Mouse (Mus musculus): ENCODE results near the gene 4930469K13Rik. TPM values are rescaled to one million over a fixed set of nuclear protein-coding genes. Genes with fewer than 3 reads are reported as not detected.

The 4930469K13Rik gene
- total and polyA plus RNA-seq, 3 experiments: 0.23 to 0.29 TPM; not detected in 1

DNA sequence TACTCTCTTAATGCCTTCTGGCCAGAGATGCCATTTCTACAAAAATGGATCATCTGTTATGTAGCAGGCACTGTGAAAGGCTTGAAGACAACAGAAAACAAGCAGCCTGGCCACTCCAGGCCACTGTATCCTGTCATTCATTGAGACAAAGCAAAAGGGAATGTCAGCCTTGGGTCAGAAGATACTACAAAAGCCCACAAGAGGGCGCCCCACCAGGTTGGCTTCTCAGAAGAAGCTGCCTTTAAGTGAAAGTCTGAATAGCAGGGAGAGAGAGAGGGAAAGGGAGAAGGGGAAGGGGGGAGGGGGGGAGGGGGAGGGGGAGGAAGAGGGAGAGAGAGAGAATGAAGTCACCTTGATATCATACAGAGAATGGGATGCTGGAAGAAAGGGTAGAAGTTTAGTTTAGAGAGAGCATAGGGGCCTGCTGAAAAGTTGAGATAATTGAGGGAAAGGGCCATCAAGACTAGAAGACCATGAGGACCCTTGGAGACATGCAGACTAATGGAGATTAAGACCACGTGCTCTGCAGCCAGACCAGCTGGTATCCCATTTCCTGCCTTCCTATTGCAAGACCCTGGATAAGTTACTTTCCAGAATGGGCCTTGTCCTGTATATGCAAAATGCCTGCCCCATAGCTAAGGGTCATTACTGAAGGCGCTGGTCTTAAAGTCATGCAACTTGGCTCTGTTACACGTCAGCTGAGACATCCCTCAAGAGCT is 154.1 kb downstream of the 4930469K13Rik start (continued):
- TF ChIP-seq NRF1 (IDR thresholded peaks at IDR 0.05; ENCODE audit: insufficient read depth, low read depth, low read length, poor library complexity, severe bottlenecking) (no peak), KAT2A (conservative IDR thresholded peaks at IDR 0.05; ENCODE audit: low read depth, low read length) (no peak), GATA1 (IDR thresholded peaks at IDR 0.05; ENCODE audit: low read depth, low read length) (no peak), HCFC1 (IDR thresholded peaks at IDR 0.05; ENCODE audit: low read depth, low read length) (no peak), NELFE (IDR thresholded peaks at IDR 0.05; ENCODE audit: low read depth, low read length) (peak; percentile 30; the same call in 1 of the 2 replicates), JUND (IDR thresholded peaks at IDR 0.05; ENCODE audit: low read depth, low read length) (no peak), POLR2A (IDR thresholded peaks at IDR 0.05; ENCODE audit: control insufficient read depth in 1 of 2, insufficient read depth in 1 of 2, low read depth in 1 of 2, low read length in 2 of 2, poor library complexity in 1 of 2) (peak in 1 of 2 experiments; percentile 37; a peak in 1 of 4 replicates), USF2 (IDR thresholded peaks at IDR 0.05; ENCODE audit: borderline replicate concordance in 1 of 2, insufficient read depth in 1 of 2, low read depth in 1 of 2, low read length in 2 of 2) (no peak), ETS1 (IDR thresholded peaks at IDR 0.05; ENCODE audit: low read depth, low read length) (no peak), UBTF (IDR thresholded peaks at IDR 0.05; ENCODE audit: borderline replicate concordance, insufficient read depth, low read depth, low read length) (no peak), MYB (IDR thresholded peaks at IDR 0.05; ENCODE audit: low read depth, low read length) (no peak), E2F4 (IDR thresholded peaks at IDR 0.05; ENCODE audit: borderline replicate concordance, low read depth, low read length) (no peak), MAZ (IDR thresholded peaks at IDR 0.05; ENCODE audit: low read depth, low read length) (peak; percentile 49; the same call in 1 of the 2 replicates), ZMIZ1 (IDR thresholded peaks at IDR 0.05; ENCODE audit: low read depth, low read length) (peak; percentile 62; the same call in 1 of the 2 replicates), ZKSCAN1 (IDR thresholded peaks at IDR 0.05; ENCODE audit: low read depth, low read length) (0 out of 2 replicates have a peak, but pooled peaks have one; percentile 27), CHD1 (IDR thresholded peaks at IDR 0.05; ENCODE audit: low read depth, low read length) (no peak)

DNA sequence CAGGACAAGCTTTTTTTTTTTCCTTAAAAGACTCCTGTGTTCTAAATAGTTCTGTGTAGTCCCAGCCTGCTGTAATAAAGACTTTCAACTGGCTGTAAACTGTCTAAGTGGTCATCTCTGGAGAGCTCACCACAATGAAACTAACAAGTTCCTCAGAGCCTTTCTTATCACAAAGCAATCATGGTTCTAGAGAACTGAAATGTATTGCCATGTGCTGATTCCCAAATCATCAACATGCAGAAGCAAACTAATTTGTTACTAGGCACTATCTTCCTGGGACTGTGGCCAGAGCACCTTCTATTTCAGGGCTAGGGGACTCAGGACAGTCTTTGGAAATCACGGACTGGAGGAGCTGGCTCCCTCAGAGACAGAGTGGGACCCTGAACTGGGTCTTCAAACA is 154.8 kb downstream of the 4930469K13Rik start:
- Histone ChIP-seq H3K9me3 (replicated peaks; ENCODE audit: insufficient read depth, low read length) (no peaks in the 10 kb centered on the region), H3K27ac (ENCODE audit: control insufficient read depth, low read depth, low read length) (no peak overlapping the region)
- no peak for TF ChIP-seq MAZ (IDR thresholded peaks at IDR 0.05; ENCODE audit: low read depth, low read length)
- 0 out of 2 replicates have a peak, but pooled peaks have one; percentile 28 for TF ChIP-seq SIN3A (IDR thresholded peaks at IDR 0.05; ENCODE audit: low read length)
- TF ChIP-seq POLR2A (IDR thresholded peaks at IDR 0.05; ENCODE audit: control insufficient read depth in 1 of 2, insufficient read depth in 1 of 2, low read depth in 1 of 2, low read length in 2 of 2, poor library complexity in 1 of 2): no peak
- 0 out of 2 replicates have a peak, but pooled peaks have one; percentile 20 for TF ChIP-seq ETS1 (IDR thresholded peaks at IDR 0.05; ENCODE audit: low read depth, low read length)
- peak; percentile 49 for TF ChIP-seq GATA1 (IDR thresholded peaks at IDR 0.05; ENCODE audit: low read depth, low read length)
- no peak for TF ChIP-seq TAL1 (IDR thresholded peaks at IDR 0.05; ENCODE audit: low read length)
- TF ChIP-seq ZNF384 (IDR thresholded peaks at IDR 0.05; ENCODE audit: low read depth, low read length): no peak
- TF ChIP-seq EP300 (IDR thresholded peaks at IDR 0.05; ENCODE audit: low read depth in 1 of 2, low read length in 2 of 2): peak; percentile 50 to 55; a peak in 3 of 4 replicates
- no peak for TF ChIP-seq HCFC1 (IDR thresholded peaks at IDR 0.05; ENCODE audit: low read depth, low read length)
- 0 out of 2 replicates have a peak, but pooled peaks have one; percentile 28 for TF ChIP-seq MAX (IDR thresholded peaks at IDR 0.05; ENCODE audit: low read length)
- TF ChIP-seq CHD2 (IDR thresholded peaks at IDR 0.05; ENCODE audit: low read length): no peak
- no peak for TF ChIP-seq RAD21 (IDR thresholded peaks at IDR 0.05; ENCODE audit: low read depth, low read length)
- TF ChIP-seq ZC3H11A (IDR thresholded peaks at IDR 0.05; ENCODE audit: low read depth, low read length): no peak
- no peak for TF ChIP-seq RCOR1 (IDR thresholded peaks at IDR 0.05; ENCODE audit: low read depth, low read length)
- TF ChIP-seq ZMIZ1 (IDR thresholded peaks at IDR 0.05; ENCODE audit: low read depth, low read length): no peak

More for the DNA sequence above, 154.8 kb downstream of the 4930469K13Rik start:
- H3K9ac ChIP-seq (ENCODE audit: control insufficient read depth, low read depth, low read length, poor library complexity, severe bottlenecking): no peak overlapping the region
- no peak overlapping the region for H3K4me3 ChIP-seq (ENCODE audit: control insufficient read depth in 1 of 2, insufficient read depth in 1 of 2, low read depth in 2 of 2, low read length in 2 of 2)
- peaks cover 0 to 51% of the 10 kb centered on the region in 2 experiments; a peak in 2 of 4 replicates for H3K36me3 ChIP-seq (ENCODE audit: control insufficient read depth in 1 of 2, insufficient read depth in 2 of 2, low read length in 2 of 2)
- H3K27me3 ChIP-seq (ENCODE audit: control insufficient read depth in 1 of 2, insufficient read depth in 2 of 2, low read length in 2 of 2): no peaks in the 10 kb centered on the region
- H3K4me1 ChIP-seq (ENCODE audit: control insufficient read depth in 1 of 2, insufficient read depth in 2 of 2, low read length in 2 of 2): peaks cover 23 to 58% of the 10 kb centered on the region in 2 experiments
- DNase-seq (ENCODE audit: low read depth, low spot score): no peak
- no peaks in the 10 kb centered on the region for H3K79me2 ChIP-seq (ENCODE audit: control insufficient read depth, insufficient read depth, low read length, poor library complexity)

All from MEL (cell line).